Mouse (Mus musculus) midbrain, embryonic 11.5 days (tissue): ENCODE data around the gene Nxn. TPM values are rescaled to one million over a fixed set of nuclear protein-coding genes. Genes with fewer than 3 reads are reported as not detected.

ENCODE experiments used
- ATAC-seq: fragments of 200-750 bp; cut with Nextera tagmentation; 2 replicates; pipeline ENCODE4 v1.8.0; 2017; ENCODE audit warnings: moderate TSS enrichment, moderate library complexity; ENCODE audit not compliant: low FRiP score
- DNase-seq: peaks from one replicate; pipeline ENCODE4 v3.0.0; 2015; ENCODE audit warnings: low spot score; ENCODE audit errors: missing footprints
- H3K27ac ChIP-seq: fragments of 300-500 bp; sonication (generic); 2 replicates; pipeline ENCODE4 v1.5.1; 2014; ENCODE audit warnings: low read depth, low read length
- H3K27me3 ChIP-seq: fragments of 300-500 bp; sonication (generic); 2 replicates; pipeline ENCODE4 v1.6.1; 2014; ENCODE audit warnings: mild to moderate bottlenecking, low read length, moderate library complexity, mixed read lengths; ENCODE audit not compliant: control insufficient read depth, insufficient read depth
- H3K36me3 ChIP-seq: fragments of 300-500 bp; sonication (generic); 2 replicates; pipeline ENCODE4 v1.6.1; 2014; ENCODE audit warnings: mild to moderate bottlenecking, low read length, moderate library complexity, mixed read lengths; ENCODE audit not compliant: control insufficient read depth, insufficient read depth
- H3K4me1 ChIP-seq: fragments of 300-500 bp; sonication (generic); 2 replicates; pipeline ENCODE4 v1.6.1; 2014; ENCODE audit warnings: low read length; ENCODE audit not compliant: control insufficient read depth, insufficient read depth
- H3K4me2 ChIP-seq: fragments of 300-500 bp; sonication (generic); 2 replicates; pipeline ENCODE4 v1.6.1; 2014; ENCODE audit warnings: mild to moderate bottlenecking, moderate library complexity
- H3K4me3 ChIP-seq: fragments of 300-500 bp; sonication (generic); 2 replicates; pipeline ENCODE4 v1.5.1; 2014; ENCODE audit warnings: low read depth, low read length
- H3K9ac ChIP-seq: fragments of 300-500 bp; sonication (generic); 2 replicates; pipeline ENCODE4 v1.6.1; 2014; ENCODE audit warnings: low read length
- H3K9me3 ChIP-seq: fragments of 300-500 bp; sonication (generic); 2 replicates; pipeline ENCODE4 v1.6.1; 2016; ENCODE audit warnings: low read length; ENCODE audit not compliant: control insufficient read depth
- WGBS: fragments of 180-500 bp; shearing (Covaris S2); extraction: QIAGEN DNeasy Blood & Tissue Kit; methylation state at CpG from one replicate; pipeline ENCODE4 v1.1.7; 2014; 5-methylcytosine and 5-hydroxymethylcytosine counted together
- polyA plus RNA-seq: library from polyadenylated mRNA; unstranded; fragments of >200 nt; fragmentation: Nextera tagmentation; extraction: Ambion mirVana; gene quantifications from 2 replicates; pipeline ENCODE4 v1.2.1, GENCODE M21; 2014

The Nxn gene
- polyA plus RNA-seq, 1 experiment from 2014 or later = 51.3 TPM

GRCm38 (mm10) chr11:76287301-76287700, 111.6 kb downstream of the Nxn start:
- 43% methylated on average over 10 of the region's 10 CpGs for whole genome bisulfite sequencing
- Histone ChIP-seq H3K4me1 (peaks cover 33% of the 10 kb centered on the region), H3K27ac (no peak overlapping the region), H3K9ac (no peak overlapping the region), H3K36me3 (no peaks in the 10 kb centered on the region), H3K4me2 (no peak overlapping the region), H3K4me3 (no peak overlapping the region), H3K9me3 (no peaks in the 10 kb centered on the region), H3K27me3 (no peaks in the 10 kb centered on the region)
- 0 out of 2 replicates have a peak, but pooled peaks have one; percentile 30 for ATAC-seq
- no peak for DNase-seq

GRCm38 (mm10) chr11:76286534-76287126, 112.3 kb downstream of the Nxn start:
- Histone ChIP-seq H3K4me1 (peaks cover 33% of the 10 kb centered on the region), H3K9me3 (no peaks in the 10 kb centered on the region), H3K9ac (no peak overlapping the region), H3K27me3 (no peaks in the 10 kb centered on the region), H3K4me3 (no peak overlapping the region), H3K4me2 (no peak overlapping the region), H3K36me3 (no peaks in the 10 kb centered on the region), H3K27ac (no peak overlapping the region)
- DNase-seq (no peak), ATAC-seq (no peak)
- WGBS = 58% methylated on average over 10 of the region's 10 CpGs

- H3K4me3 ChIP-seq = no peak overlapping the region
- H3K4me2 ChIP-seq = no peak overlapping the region
- no peak overlapping the region for H3K27ac ChIP-seq
- 69% methylated on average over 7 of the region's 7 CpGs for WGBS
- DNase-seq (no peak), ATAC-seq (no peak)
- peaks cover 33% of the 10 kb centered on the region for H3K4me1 ChIP-seq
- H3K9ac ChIP-seq = no peak overlapping the region; the same call in 1 of the 2 replicates
- no peaks in the 10 kb centered on the region for H3K27me3 ChIP-seq
- no peaks in the 10 kb centered on the region for H3K9me3 ChIP-seq
- no peaks in the 10 kb centered on the region for H3K36me3 ChIP-seq
These were observed 113.4 kb downstream of the Nxn start for GRCm38 (mm10) chr11:76285431-76286075.

GRCm38 (mm10) chr11:76283841-76284240, 115.1 kb downstream of the Nxn start:
- Histone ChIP-seq H3K4me3 (no peak overlapping the region), H3K4me1 (peaks cover 25% of the 10 kb centered on the region), H3K27ac (no peak overlapping the region), H3K9ac (no peak overlapping the region), H3K4me2 (no peak overlapping the region), H3K27me3 (no peaks in the 10 kb centered on the region), H3K36me3 (no peaks in the 10 kb centered on the region), H3K9me3 (no peaks in the 10 kb centered on the region)
- no peak for DNase-seq
- 94% methylated on average over 6 of the region's 6 CpGs for WGBS
- no peak for ATAC-seq

GRCm38 (mm10) chr11:76279971-76280370, 119.0 kb downstream of the Nxn start:
- H3K27me3 ChIP-seq = no peaks in the 10 kb centered on the region
- H3K9ac ChIP-seq = no peak overlapping the region
- no peaks in the 10 kb centered on the region for H3K36me3 ChIP-seq
- H3K4me3 ChIP-seq = no peak overlapping the region
- H3K4me2 ChIP-seq = no peak overlapping the region
- DNase-seq = no peak
- ATAC-seq = no peak
- no peaks in the 10 kb centered on the region for H3K4me1 ChIP-seq
- no peaks in the 10 kb centered on the region for H3K9me3 ChIP-seq
- H3K27ac ChIP-seq = no peak overlapping the region
- whole genome bisulfite sequencing = 66% methylated on average over 2 of the region's 2 CpGs

GRCm38 (mm10) chr11:76278960-76279852, 119.7 kb downstream of the Nxn start:
- H3K27ac ChIP-seq = no peak overlapping the region

GRCm38 (mm10) chr11:76272440-76272839, 126.5 kb downstream of the Nxn start:
- no peak overlapping the region for H3K27ac ChIP-seq
- H3K9ac ChIP-seq = no peak overlapping the region
- no peaks in the 10 kb centered on the region; the same call in 1 of the 2 replicates for H3K36me3 ChIP-seq
- H3K4me2 ChIP-seq = no peak overlapping the region
- no peaks in the 10 kb centered on the region for H3K9me3 ChIP-seq
- ATAC-seq (no peak), DNase-seq (no peak)
- WGBS = 80% methylated on average over 4 of the region's 4 CpGs
- no peak overlapping the region for H3K4me3 ChIP-seq
- H3K4me1 ChIP-seq = peaks cover 19% of the 10 kb centered on the region
- H3K27me3 ChIP-seq = no peaks in the 10 kb centered on the region

More at GRCm38 (mm10) chr11:76278960-76279852, 119.7 kb downstream of the Nxn start:
- no peak overlapping the region for H3K9ac ChIP-seq
- H3K4me3 ChIP-seq = no peak overlapping the region
- H3K36me3 ChIP-seq = no peaks in the 10 kb centered on the region
- ATAC-seq (no peak), DNase-seq (peak; percentile 83)
- H3K27me3 ChIP-seq = no peaks in the 10 kb centered on the region
- WGBS = 58% methylated on average over 14 of the region's 14 CpGs
- H3K4me2 ChIP-seq = no peak overlapping the region
- H3K9me3 ChIP-seq = no peaks in the 10 kb centered on the region
- H3K4me1 ChIP-seq = no peaks in the 10 kb centered on the region

GRCm38 (mm10) chr11:76268521-76269065, 130.3 kb downstream of the Nxn start:
- ATAC-seq = peak; percentile 36; the same call in 1 of the 2 replicates
- Histone ChIP-seq H3K36me3 (no peaks in the 10 kb centered on the region; the same call in 1 of the 2 replicates), H3K9me3 (no peaks in the 10 kb centered on the region), H3K4me1 (peaks cover 40% of the 10 kb centered on the region), H3K27me3 (no peaks in the 10 kb centered on the region), H3K27ac (peak overlapping the region; percentile 94), H3K4me3 (no peak overlapping the region), H3K9ac (peak overlapping the region; percentile 55), H3K4me2 (peak overlapping the region; percentile 9; the same call in 1 of the 2 replicates)
- WGBS = 47% methylated on average over 6 of the region's 6 CpGs
- DNase-seq = peak; percentile 91
